Mouse (Mus musculus): ENCODE results near the gene Fndc3b. TPM values are rescaled to one million over a fixed set of nuclear protein-coding genes. Genes with fewer than 3 reads are reported as not detected.

Fndc3b gene
- total RNA-seq, 2 experiments from 2014 or later = 24.0 TPM

GRCm38 (mm10) chr3:27625592-27625985, 85.5 kb downstream of the Fndc3b start:
- DNase-seq (ENCODE audit: low spot score in 2 of 2) = no peak

- DNase-seq (ENCODE audit: low spot score in 2 of 2) = no peak
These were observed 86.0 kb downstream of the Fndc3b start for GRCm38 (mm10) chr3:27624974-27625591.

GRCm38 (mm10) chr3:27622451-27622850, 88.7 kb downstream of the Fndc3b start:
- no peak for DNase-seq (ENCODE audit: low spot score in 2 of 2)

- DNase-seq (ENCODE audit: low spot score in 2 of 2) = no peak
These were observed 89.9 kb downstream of the Fndc3b start for GRCm38 (mm10) chr3:27621176-27621575.

- no peak for DNase-seq (ENCODE audit: low spot score in 2 of 2)
These were observed 93.4 kb downstream of the Fndc3b start for GRCm38 (mm10) chr3:27617733-27618132.

GRCm38 (mm10) chr3:27617237-27617499, 93.9 kb downstream of the Fndc3b start:
- no peak for DNase-seq (ENCODE audit: low spot score in 2 of 2)

- no peak for DNase-seq (ENCODE audit: low spot score in 2 of 2)
These were observed 94.5 kb downstream of the Fndc3b start for GRCm38 (mm10) chr3:27616421-27617236.

GRCm38 (mm10) chr3:27615479-27615878, 95.6 kb downstream of the Fndc3b start:
- no peak for DNase-seq (ENCODE audit: low spot score in 2 of 2)

GRCm38 (mm10) chr3:27613828-27614227, 97.3 kb downstream of the Fndc3b start:
- DNase-seq (ENCODE audit: low spot score in 2 of 2) = no peak

- no peak for DNase-seq (ENCODE audit: low spot score in 2 of 2)
These were observed 98.1 kb downstream of the Fndc3b start for GRCm38 (mm10) chr3:27613011-27613410.

GRCm38 (mm10) chr3:27611986-27612385, 99.1 kb downstream of the Fndc3b start:
- no peak for DNase-seq (ENCODE audit: low spot score in 2 of 2)

GRCm38 (mm10) chr3:27610547-27610946, 100.6 kb downstream of the Fndc3b start:
- no peak for DNase-seq (ENCODE audit: low spot score in 2 of 2)

- DNase-seq (ENCODE audit: low spot score in 2 of 2) = no peak
These were observed 101.0 kb downstream of the Fndc3b start for GRCm38 (mm10) chr3:27610089-27610488.

- no peak for DNase-seq (ENCODE audit: low spot score in 2 of 2)
These were observed 103.3 kb downstream of the Fndc3b start for GRCm38 (mm10) chr3:27607796-27608151.

GRCm38 (mm10) chr3:27607081-27607795, 103.9 kb downstream of the Fndc3b start:
- DNase-seq (ENCODE audit: low spot score in 2 of 2) = peak in 1 of 2 experiments; percentile 32

GRCm38 (mm10) chr3:27606626-27607025, 104.5 kb downstream of the Fndc3b start:
- no peak for DNase-seq (ENCODE audit: low spot score in 2 of 2)

- no peak for DNase-seq (ENCODE audit: low spot score in 2 of 2)
These were observed 105.5 kb downstream of the Fndc3b start for GRCm38 (mm10) chr3:27605613-27606012.

GRCm38 (mm10) chr3:27605081-27605480, 106.0 kb downstream of the Fndc3b start:
- no peak for DNase-seq (ENCODE audit: low spot score in 2 of 2)

GRCm38 (mm10) chr3:27604629-27605028, 106.5 kb downstream of the Fndc3b start:
- no peak for DNase-seq (ENCODE audit: low spot score in 2 of 2)

GRCm38 (mm10) chr3:27603905-27604620, 107.0 kb downstream of the Fndc3b start:
- no peak for DNase-seq (ENCODE audit: low spot score in 2 of 2)

- DNase-seq (ENCODE audit: low spot score in 2 of 2) = no peak
These were observed 110.5 kb downstream of the Fndc3b start for GRCm38 (mm10) chr3:27600645-27601044.

GRCm38 (mm10) chr3:27600197-27600596, 110.9 kb downstream of the Fndc3b start:
- no peak for DNase-seq (ENCODE audit: low spot score in 2 of 2)

Data from left cerebral cortex, adult 18-20 months (tissue).